Mouse (Mus musculus) heart, postnatal 4 days (tissue): Measurements from ENCODE around the gene Hdac8. TPM values are rescaled to one million over a fixed set of nuclear protein-coding genes. Genes with fewer than 3 reads are reported as not detected.

Source experiments
- microRNA-seq, 2 experiments: library from miRNA; unstranded; fragments of <30 nt; microRNA quantifications; one replicate each; pipeline ENCODE4 v1.2.0; 2021 to 2022
- total RNA-seq, 2 experiments: library from RNA; stranded (reverse); gene quantifications; 2 replicates each; pipeline ENCODE4 v1.2.3; 2021

Gene Hdac8
- total RNA-seq, 2 experiments from 2014 or later, result 4.9 to 5.7 TPM

Small RNA genes within 50 kb of the gene (microRNA-seq; reads per million reads assigned to microRNA genes)
- 0 reads per million in 2 experiments for gene Gm26318

Other genes starting within 250 kb of the Hdac8 start
- 10 to 100 TPM; 25.7 to 28.7 TPM for gene Phka1, start 138.9 kb upstream of the Hdac8 start, total RNA-seq
- gene Gm3880, start 181.6 kb upstream of the Hdac8 start, total RNA-seq, result not detected
- gene Gm9112, start 202.3 kb upstream of the Hdac8 start, total RNA-seq, result not detected
- not detected for gene Dmrtc1b, start 202.5 kb upstream of the Hdac8 start, total RNA-seq